Mouse (Mus musculus) CH12.LX (cell line): ENCODE measurements around the gene Nyap1. TPM values are rescaled to one million over a fixed set of nuclear protein-coding genes. Genes with fewer than 3 reads are reported as not detected.

Experiments
- DNase-seq: peaks from one replicate; pipeline ENCODE4 v3.0.0-alpha.2; 2013; ENCODE audit errors: extremely low read depth
- H3K27ac ChIP-seq: 2 replicates; pipeline ENCODE4 v1.5.1; 2012; ENCODE audit warnings: low read depth, mild to moderate bottlenecking, control low read depth, moderate library complexity; ENCODE audit not compliant: insufficient read depth
- H3K27me3 ChIP-seq: replicated peaks from 2 replicates; pipeline ENCODE3; 2012; ENCODE audit warnings: inconsistent platforms
- H3K36me3 ChIP-seq, 2 experiments: replicated peaks in 1 of 2; 2 replicates each; pipeline versions ENCODE3 to v1.6.1; 2012; ENCODE audit warnings: inconsistent platforms in 1 of 2, low read length in 1 of 2, mild to moderate bottlenecking in 1 of 2, mixed read lengths in 1 of 2, moderate library complexity in 1 of 2; ENCODE audit not compliant: control insufficient read depth in 1 of 2, insufficient read depth in 1 of 2
- H3K4me1 ChIP-seq, 2 experiments: 2 replicates each; pipeline ENCODE4 v1.6.1; 2012; ENCODE audit warnings: inconsistent platforms in 1 of 2, moderate library complexity in 1 of 2; ENCODE audit not compliant: insufficient read depth in 2 of 2, control insufficient read depth in 1 of 2
- H3K4me2 ChIP-seq: 2 replicates; pipeline ENCODE4 v1.6.1; 2012; ENCODE audit warnings: low read depth, mild to moderate bottlenecking, control low read depth; ENCODE audit not compliant: poor library complexity, insufficient read depth, severe bottlenecking
- H3K4me3 ChIP-seq, 3 experiments: fragments of 150-350 bp in 1 of 3; sonication (generic) in 1 of 3; replicated peaks in 1 of 3; 2 replicates each; pipeline versions ENCODE3 to v1.5.1; 2011 to 2012; ENCODE audit warnings: low read depth in 2 of 3, low read length in 2 of 3, mild to moderate bottlenecking in 2 of 3, moderate library complexity in 2 of 3, control low read depth in 1 of 3, improper control_type of control experiment in 1 of 3, inconsistent platforms in 1 of 3, mixed read lengths in 1 of 3; ENCODE audit not compliant: poor library complexity in 1 of 3
- H3K79me2 ChIP-seq: replicated peaks from 2 replicates; pipeline ENCODE4 v1.6.1; 2012; ENCODE audit warnings: mild to moderate bottlenecking, moderate library complexity; ENCODE audit not compliant: control insufficient read depth, poor library complexity, insufficient read depth, severe bottlenecking; ENCODE audit errors: extremely low read depth
- H3K9ac ChIP-seq: 2 replicates; pipeline ENCODE4 v1.6.1; 2012; ENCODE audit warnings: low read depth, mild to moderate bottlenecking, control low read depth, moderate library complexity; ENCODE audit not compliant: insufficient read depth
- H3K9me3 ChIP-seq: replicated peaks from 2 replicates; pipeline ENCODE3; 2012; ENCODE audit warnings: low read length, inconsistent platforms, mixed read lengths
- BHLHE40 ChIP-seq: IDR thresholded peaks from 2 replicates; pipeline ENCODE4 v1.6.1; 2011; ENCODE audit warnings: mild to moderate bottlenecking, low read depth, low read length, improper control_type of control experiment
- E2F4 ChIP-seq: IDR thresholded peaks from 2 replicates; pipeline ENCODE4 v1.6.1; 2011; ENCODE audit warnings: low read depth, low read length, improper control_type of control experiment; ENCODE audit not compliant: insufficient replicate concordance
- ETS1 ChIP-seq: conservative IDR thresholded peaks from 2 replicates; pipeline ENCODE4 v1.6.1; 2012; ENCODE audit warnings: low read depth, mild to moderate bottlenecking, inconsistent platforms, low read length, improper control_type of control experiment, moderate library complexity
- HCFC1 ChIP-seq: IDR thresholded peaks from 2 replicates; pipeline ENCODE4 v1.6.1; 2012; ENCODE audit warnings: low read depth, mild to moderate bottlenecking, inconsistent platforms, low read length, improper control_type of control experiment
- IRF4 ChIP-seq: IDR thresholded peaks from 2 replicates; pipeline ENCODE4 v1.6.1; 2014; ENCODE audit warnings: low read depth, mild to moderate bottlenecking, inconsistent platforms, low read length, improper control_type of control experiment
- JUND ChIP-seq: conservative IDR thresholded peaks from 2 replicates; pipeline ENCODE4 v1.6.1; 2011; ENCODE audit warnings: low read depth, low read length, improper control_type of control experiment
- MAX ChIP-seq: IDR thresholded peaks from 2 replicates; pipeline ENCODE4 v1.6.1; 2011; ENCODE audit warnings: low read length, improper control_type of control experiment
- MAZ ChIP-seq: IDR thresholded peaks from 2 replicates; pipeline ENCODE4 v1.6.1; 2012; ENCODE audit warnings: low read depth, mild to moderate bottlenecking, inconsistent platforms, low read length, improper control_type of control experiment, moderate library complexity
- NELFE ChIP-seq: IDR thresholded peaks from 2 replicates; pipeline ENCODE4 v1.6.1; 2011; ENCODE audit warnings: low read depth, low read length, improper control_type of control experiment
- POLR2A ChIP-seq: IDR thresholded peaks from 2 replicates; pipeline ENCODE4 v1.6.1; 2011; ENCODE audit warnings: low read depth, mild to moderate bottlenecking, improper control_type of control experiment, low read length
- RCOR1 ChIP-seq: conservative IDR thresholded peaks from 2 replicates; pipeline ENCODE4 v1.6.1; 2012; ENCODE audit warnings: low read depth, mild to moderate bottlenecking, inconsistent platforms, low read length, improper control_type of control experiment
- SMC3 ChIP-seq: IDR thresholded peaks from 2 replicates; pipeline ENCODE4 v1.6.1; 2011; ENCODE audit warnings: low read depth, low read length, improper control_type of control experiment
- TCF12 ChIP-seq: IDR thresholded peaks from 2 replicates; pipeline ENCODE4 v1.6.1; 2014; ENCODE audit warnings: low read depth, mild to moderate bottlenecking, inconsistent platforms, low read length, improper control_type of control experiment
- UBTF ChIP-seq: IDR thresholded peaks from 2 replicates; pipeline ENCODE4 v1.6.1; 2012; ENCODE audit warnings: low read depth, mild to moderate bottlenecking, inconsistent platforms, low read length, improper control_type of control experiment, moderate library complexity
- USF1 ChIP-seq: IDR thresholded peaks from 2 replicates; pipeline ENCODE4 v1.6.1; 2014; ENCODE audit warnings: low read depth, mild to moderate bottlenecking, inconsistent platforms, low read length, improper control_type of control experiment
- USF2 ChIP-seq: conservative IDR thresholded peaks from 2 replicates; pipeline ENCODE4 v1.6.1; 2011; ENCODE audit warnings: low read depth, low read length, improper control_type of control experiment
- dilution Hi-C: fragments of 300-500 bp; cut with MboI; formaldehyde crosslinking; loops from 2 replicates; pipeline ENCODE4 v1.14.3; 2020; ENCODE audit warnings: low sequenced_read_pairs; ENCODE audit not compliant: extremely low pct_unique_long_range_greater_than_20kb, extremely low pct_ligation_motif_present
- in situ Hi-C: fragments of 300-500 bp; cut with MboI; formaldehyde crosslinking; loops from 3 replicates; pipeline ENCODE4 v1.14.3; 2019; ENCODE audit warnings: low sequenced_read_pairs, low pct_ligation_motif_present, low pct_unique_long_range_greater_than_20kb, mixed read lengths
- polyA plus RNA-seq: library from polyadenylated mRNA; unstranded; fragments of >175 nt; gene quantifications from 2 replicates; pipeline ENCODE4 v1.2.1, GENCODE M21; 2012; ENCODE audit warnings: low read depth; ENCODE audit not compliant: insufficient read length
- total RNA-seq, 2 experiments: library from RNA; depleted of rRNA; stranded (reverse); fragments of 300-350 nt in 1 of 2; fragments of >200 nt in 1 of 2; gene quantifications; 2 replicates each; pipeline ENCODE4 v1.2.3; 2012 to 2014

Nyap1 gene
- total and polyA plus RNA-seq, 3 experiments: 0.28 to 1.4 (median 0.43) TPM

GRCm38 (mm10) chr5:137756106-137756505, 14.7 kb upstream of the Nyap1 start:
- no peak for DNase-seq
- no peak overlapping the region for H3K4me3 ChIP-seq
- H3K9ac ChIP-seq: no peak overlapping the region
- H3K79me2 ChIP-seq: 0 out of 2 replicates have a peak, but pooled peaks cover 1% of the 10 kb centered on the region
- no peaks in the 10 kb centered on the region for H3K9me3 ChIP-seq
- TF ChIP-seq UBTF: no peak
- no peak for TF ChIP-seq NELFE
- TF ChIP-seq SMC3: no peak
- H3K27me3 ChIP-seq: no peaks in the 10 kb centered on the region
- peaks cover 3 to 35% of the 10 kb centered on the region in 2 experiments; a peak in 3 of 4 replicates for H3K4me1 ChIP-seq
- H3K27ac ChIP-seq: no peak overlapping the region
- in situ Hi-C loops (loop anchor here (25.0 kb wide), 1 partner anchor 244 kb away; the partner anchor contains the start of genes Gigyf1 and Pop7), dilution Hi-C loops (no loop called here)
- no peak overlapping the region for H3K4me2 ChIP-seq
- H3K36me3 ChIP-seq: peaks cover 71 to 92% of the 10 kb centered on the region in 2 experiments

- Histone ChIP-seq H3K27me3 (no peaks in the 10 kb centered on the region), H3K9ac (no peak overlapping the region), H3K4me1 (peaks cover 3 to 36% of the 10 kb centered on the region in 2 experiments; a peak in 3 of 4 replicates), H3K4me2 (no peak overlapping the region)
- dilution Hi-C loops: no loop called here
- in situ Hi-C loops: loop anchor here (25.0 kb wide), 1 partner anchor 243 kb away; the partner anchor contains the start of genes Gigyf1 and Pop7
- TF ChIP-seq TCF12 (no peak), USF2 (no peak), ETS1 (no peak), MAZ (no peak)
- TF ChIP-seq, all 38 proteins: peak for 0
- Histone ChIP-seq H3K79me2 (0 out of 2 replicates have a peak, but pooled peaks cover 1% of the 10 kb centered on the region), H3K36me3 (peaks cover 75 to 92% of the 10 kb centered on the region in 2 experiments), H3K4me3 (no peak overlapping the region), H3K27ac (no peak overlapping the region), H3K9me3 (no peaks in the 10 kb centered on the region)
- DNase-seq: no peak
These were observed 14.0 kb upstream of the Nyap1 start for GRCm38 (mm10) chr5:137755425-137755824.

- in situ Hi-C loops: loop anchor here (25.0 kb wide), 1 partner anchor 241 kb away; the partner anchor contains the start of genes Gigyf1 and Pop7
- no peaks in the 10 kb centered on the region for H3K9me3 ChIP-seq
- no peak for DNase-seq
- peaks cover 60 to 84% of the 10 kb centered on the region in 2 experiments for H3K36me3 ChIP-seq
- H3K27ac ChIP-seq: no peak overlapping the region
- no peak for TF ChIP-seq JUND
- no peak for TF ChIP-seq E2F4
- no peak for TF ChIP-seq HCFC1
- no peak for TF ChIP-seq POLR2A
- TF ChIP-seq ETS1: no peak
- no peak for TF ChIP-seq USF1
- no peak for TF ChIP-seq BHLHE40
- no peak for TF ChIP-seq MAX
- TF ChIP-seq IRF4: no peak
- no peak for TF ChIP-seq NELFE
- TF ChIP-seq RCOR1: no peak
- TF ChIP-seq, all 38 proteins: peak for 0
- dilution Hi-C loops: no loop called here
- Histone ChIP-seq H3K4me2 (no peak overlapping the region), H3K27me3 (no peaks in the 10 kb centered on the region), H3K9ac (no peak overlapping the region), H3K4me1 (peaks cover 8 to 34% of the 10 kb centered on the region in 2 experiments), H3K79me2 (peaks cover 16% of the 10 kb centered on the region), H3K4me3 (no peak overlapping the region)
These were observed 11.9 kb upstream of the Nyap1 start for GRCm38 (mm10) chr5:137753111-137753832.
